Mouse (Mus musculus): Measurements from ENCODE around the gene Cdh1.

DNA sequence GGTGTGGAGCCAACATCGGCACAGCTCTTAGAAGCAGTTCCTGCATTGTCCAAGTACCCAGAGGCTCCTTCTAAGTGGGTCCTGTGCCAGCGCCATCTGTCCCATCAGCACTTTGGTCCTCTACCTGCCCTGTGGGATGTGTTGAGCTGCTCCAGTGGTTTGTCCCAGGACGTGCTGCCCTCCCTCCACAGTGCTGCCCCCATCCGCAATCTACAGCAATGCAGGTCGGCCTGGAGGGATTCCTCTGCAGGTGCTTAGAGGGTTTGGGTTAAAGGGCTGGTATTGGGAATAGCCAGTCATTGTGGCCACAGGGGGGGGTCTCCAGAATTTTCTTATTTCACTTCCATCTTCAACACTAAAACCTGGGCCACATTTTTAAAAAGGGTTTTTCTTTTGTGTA lies 28.8 kb downstream of the Cdh1 start:
- no peak for TF ChIP-seq CTCF (IDR thresholded peaks at IDR 0.05; ENCODE audit: insufficient read depth, low read depth, low read length)
- TF ChIP-seq POLR2A (IDR thresholded peaks at IDR 0.05; ENCODE audit: insufficient read depth, low read depth, low read length), result no peak
